14 mouse cellular contexts compared by ENCODE assay signal in the genomic region with DNA sequence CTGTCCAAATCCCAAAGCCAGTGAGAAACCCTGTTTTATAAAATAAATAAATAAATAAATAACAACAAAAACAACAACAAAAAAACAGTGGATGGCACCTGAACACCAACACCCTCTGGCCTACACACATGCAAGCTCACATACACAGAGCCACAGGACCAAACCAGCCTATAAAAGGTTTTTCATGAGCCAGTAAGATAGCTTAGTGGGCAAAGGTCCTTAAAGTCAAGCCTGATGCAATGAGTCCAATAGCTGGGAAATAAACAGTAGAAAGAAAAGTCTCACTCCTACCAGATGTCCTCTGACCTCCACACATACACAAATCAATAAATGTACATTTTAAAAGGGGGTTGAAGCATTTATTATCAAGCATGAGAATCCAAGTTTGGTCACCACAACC.
"Had no signal": no experiment of that assay in that cellular context is flagged by ENCODE, and none has a peak within 500 bp of the region (broad histone marks: within the 10 kb centered on the region; RNA-seq: fewer than 3 reads in every experiment).

No protein-coding gene starts in this region.

- H3K4me3 ChIP-seq: limb, embryonic 10.5 days; lung, embryonic 15.5 days; megakaryocyte, embryonic 14.5 days; midbrain, embryonic 12.5 days; neural tube, embryonic 15.5 days had no signal

- H3K36me3 ChIP-seq: limb, embryonic 10.5 days; lung, embryonic 15.5 days; midbrain, embryonic 12.5 days; neural tube, embryonic 15.5 days had no signal

- H3K27ac ChIP-seq: kidney, postnatal 0 days; limb, embryonic 10.5 days; lung, embryonic 15.5 days; macrophage; midbrain, embryonic 12.5 days; neural tube, embryonic 15.5 days; stomach, postnatal 0 days had no signal

- H3K9ac ChIP-seq: lung, embryonic 15.5 days; midbrain, embryonic 12.5 days; neural tube, embryonic 15.5 days had no signal

- DNase-seq: kidney, adult 9 months; lung, postnatal 14 days; right cerebral cortex, adult 18-20 months; right cerebral cortex, postnatal 25 days; thymus, postnatal 4 days had no signal

- H3K27me3 ChIP-seq: lung, embryonic 15.5 days; megakaryocyte, embryonic 14.5 days; midbrain, embryonic 12.5 days; neural tube, embryonic 15.5 days had no signal

- ATAC-seq: hindbrain, embryonic 16.5 days had no signal

- H3K4me2 ChIP-seq: lung, embryonic 15.5 days; midbrain, embryonic 12.5 days; neural tube, embryonic 15.5 days had no signal

- H3K9me3 ChIP-seq: limb, embryonic 10.5 days; lung, embryonic 15.5 days; megakaryocyte, embryonic 14.5 days; midbrain, embryonic 12.5 days; neural tube, embryonic 15.5 days had no signal
